Mouse (Mus musculus) left cerebral cortex, postnatal 4 days (tissue): ENCODE data around the gene Gtf3c3. TPM values are rescaled to one million over a fixed set of nuclear protein-coding genes. Genes with fewer than 3 reads are reported as not detected.
A peak's percentile ranks its signal among the peaks of the same experiment; 100 is the strongest.

ENCODE experiments used
- DNase-seq: peaks from one replicate; pipeline ENCODE4 v3.0.0-alpha.2; 2022
- intact Hi-C: fragments of 180-260 bp; cut with DNase I; formaldehyde crosslinking; loops from one replicate; pipeline ENCODE4 v1.15.1; 2025
- total RNA-seq, 2 experiments: library from RNA; stranded (reverse); gene quantifications; 2 replicates each; pipeline ENCODE4 v1.2.3; 2021

The Gtf3c3 gene
- 10 to 100 TPM; 30.2 to 35.2 TPM for total RNA-seq

GRCm38 (mm10) chr1:54438340-54439079 lies at the start of gene Gtf3c3:
Gtf3c3 (minus strand) TSS chr1:54438971.
- DNase-seq: peak; percentile 76

DNA sequence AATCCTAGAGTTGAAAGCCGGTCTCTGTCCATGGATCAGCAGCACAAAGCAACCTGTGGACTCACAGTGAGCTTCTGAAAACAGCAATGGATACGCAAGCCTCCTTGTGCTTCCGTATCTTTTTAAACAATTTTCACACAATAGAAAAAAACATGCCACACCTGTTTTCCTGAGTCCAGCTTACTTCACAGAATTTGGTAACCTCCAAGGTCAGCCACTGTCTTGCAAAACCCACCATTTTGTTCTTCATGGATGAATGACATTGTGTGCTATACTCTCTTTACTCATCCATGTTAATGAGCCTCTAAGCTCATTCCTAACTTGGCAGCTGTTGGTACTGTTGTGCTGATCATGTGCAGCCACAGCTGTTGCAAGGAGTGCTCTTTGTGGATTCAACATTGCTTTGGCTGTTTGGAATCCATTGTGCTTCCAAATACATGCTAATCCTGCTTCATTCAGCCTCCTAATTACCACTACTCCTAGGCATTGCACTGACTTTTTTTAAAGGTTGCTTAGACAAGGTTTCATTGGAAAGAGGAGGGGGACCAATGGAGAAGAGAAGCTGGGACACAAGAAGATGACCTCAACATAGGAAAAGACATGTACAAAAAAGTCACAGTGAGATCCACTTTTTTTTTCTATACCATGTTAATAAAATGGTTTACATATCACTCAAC lies 46.1 kb upstream of the Gtf3c3 start:
- intact Hi-C loops: no loop called here
- no peak for DNase-seq

More at GRCm38 (mm10) chr1:54438340-54439079, at the start of gene Gtf3c3:
- intact Hi-C loops: loop anchor here (10.0 kb wide), 1 partner anchor 546 kb away; no protein-coding TSS in a partner anchor

DNA sequence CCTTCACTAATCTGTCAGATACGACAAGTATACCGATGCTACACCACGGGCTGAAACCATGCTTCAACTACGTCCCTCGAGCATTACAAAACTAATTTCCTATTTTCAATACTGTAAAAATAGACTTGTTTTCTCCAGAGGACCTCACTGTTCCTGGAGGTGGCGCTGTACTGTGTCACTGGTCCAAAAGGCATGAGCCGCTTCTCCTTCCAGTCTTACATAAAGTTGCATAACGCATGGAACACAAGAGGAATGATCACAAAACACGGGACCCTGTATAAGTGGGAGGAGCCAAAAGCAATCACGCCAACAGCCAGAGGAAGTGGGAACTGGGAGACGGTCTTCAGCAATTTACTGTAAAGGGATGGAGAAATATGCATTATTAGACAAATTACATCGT lies 41.7 kb upstream of the Gtf3c3 start:
- intact Hi-C loops: no loop called here
- DNase-seq: no peak

GRCm38 (mm10) chr1:54468662-54469061 lies 29.9 kb upstream of the Gtf3c3 start:
- DNase-seq: no peak
- intact Hi-C loops: no loop called here

- intact Hi-C loops: no loop called here
- DNase-seq: no peak
These were observed 28.6 kb upstream of the Gtf3c3 start for GRCm38 (mm10) chr1:54467366-54467765.

- DNase-seq: no peak
- intact Hi-C loops: no loop called here
These were observed 13.3 kb upstream of the Gtf3c3 start for GRCm38 (mm10) chr1:54452116-54452515.

DNA sequence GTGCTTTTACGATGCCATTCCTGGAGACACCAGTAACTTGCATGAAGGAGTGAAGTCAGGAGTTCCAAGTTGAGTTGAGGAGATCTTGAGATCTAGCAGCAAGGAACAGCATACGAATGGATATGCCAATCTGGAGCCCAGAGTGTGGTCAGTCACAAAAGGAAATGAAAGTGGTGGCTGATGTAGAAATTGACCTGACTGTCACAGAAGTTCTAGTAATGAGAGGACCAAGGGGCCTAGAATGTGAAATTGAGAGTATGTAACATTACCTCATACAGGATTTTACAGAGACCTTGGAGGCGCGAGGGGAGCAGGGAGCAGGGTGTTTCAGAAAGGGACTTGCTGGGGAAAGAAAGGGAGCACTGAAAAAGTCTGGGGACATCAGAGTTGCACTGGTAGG lies 10.1 kb upstream of the Gtf3c3 start:
- no peak for DNase-seq
- intact Hi-C loops: no loop called here

GRCm38 (mm10) chr1:54443641-54444040 lies 4.9 kb upstream of the Gtf3c3 start:
- DNase-seq: no peak
- intact Hi-C loops: no loop called here

- intact Hi-C loops: loop anchor here (10.0 kb wide), 1 partner anchor 546 kb away; no protein-coding TSS in a partner anchor
These were observed 307 bp upstream of the Gtf3c3 start for GRCm38 (mm10) chr1:54439080-54439476.

DNA sequence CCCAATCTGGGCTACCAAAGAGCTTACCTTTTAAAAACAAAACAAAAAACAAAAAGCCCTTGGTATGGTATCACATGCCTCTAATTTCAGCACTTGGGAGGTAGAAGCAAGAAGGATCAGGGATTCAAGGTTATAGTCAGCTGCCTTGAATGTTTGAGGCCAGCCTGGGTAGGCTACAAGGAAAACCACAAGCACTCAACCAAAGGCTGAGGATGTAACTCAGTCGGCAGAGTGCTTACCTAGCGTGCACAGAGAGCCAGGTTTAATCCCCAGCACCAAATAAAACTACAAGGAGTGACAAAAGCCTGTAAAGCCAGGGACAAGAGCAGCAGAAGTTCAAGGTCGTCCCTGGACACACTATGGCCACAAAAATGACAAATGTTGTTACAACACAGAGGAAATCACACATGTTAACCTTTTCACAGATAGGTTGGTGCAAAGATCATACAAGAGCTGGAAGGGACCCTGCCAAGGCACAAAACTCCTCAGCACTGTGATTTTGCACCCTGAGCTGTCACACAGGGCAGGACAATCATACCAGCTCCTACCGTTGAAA lies 16.5 kb downstream of the Gtf3c3 start:
- DNase-seq: no peak
- intact Hi-C loops: loop anchor here (10.0 kb wide), 1 partner anchor 83 kb away; no protein-coding TSS in a partner anchor

More at GRCm38 (mm10) chr1:54439080-54439476, 307 bp upstream of the Gtf3c3 start:
- no peak for DNase-seq

GRCm38 (mm10) chr1:54421670-54422069 lies 17.1 kb downstream of the Gtf3c3 start:
- no peak for DNase-seq
- intact Hi-C loops: loop anchor here (10.0 kb wide), 1 partner anchor 83 kb away; no protein-coding TSS in a partner anchor

DNA sequence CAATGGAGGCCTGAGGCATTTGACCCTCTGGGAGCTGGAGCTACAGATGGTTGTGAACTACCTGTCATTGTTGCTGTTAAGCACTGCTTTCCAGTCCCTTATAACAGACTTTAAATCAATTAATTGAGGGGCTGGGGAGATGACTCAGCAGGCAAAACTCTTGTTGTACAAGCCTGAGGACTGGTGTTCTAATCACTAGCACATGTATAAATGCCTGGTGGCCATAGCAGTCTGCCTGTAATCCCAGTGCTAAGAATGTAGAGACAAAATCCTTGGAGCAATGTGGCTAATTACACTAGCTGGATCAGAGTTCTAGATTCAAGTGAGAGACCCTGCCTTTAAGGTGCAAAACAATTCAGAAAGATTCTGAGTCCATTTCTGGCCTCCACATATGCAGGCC lies 36.0 kb downstream of the Gtf3c3 start:
- intact Hi-C loops: no loop called here
- no peak for DNase-seq

- intact Hi-C loops: loop anchor here (5.0 kb wide), 1 partner anchor 677 kb away; the partner anchor contains the start of gene Dnah7a
These were observed 54.5 kb downstream of the Gtf3c3 start for GRCm38 (mm10) chr1:54384221-54384620.

GRCm38 (mm10) chr1:54380978-54381914 lies 57.5 kb downstream of the Gtf3c3 start:
- peak; percentile 72 for DNase-seq

More at GRCm38 (mm10) chr1:54384221-54384620, 54.5 kb downstream of the Gtf3c3 start:
- DNase-seq: no peak

DNA sequence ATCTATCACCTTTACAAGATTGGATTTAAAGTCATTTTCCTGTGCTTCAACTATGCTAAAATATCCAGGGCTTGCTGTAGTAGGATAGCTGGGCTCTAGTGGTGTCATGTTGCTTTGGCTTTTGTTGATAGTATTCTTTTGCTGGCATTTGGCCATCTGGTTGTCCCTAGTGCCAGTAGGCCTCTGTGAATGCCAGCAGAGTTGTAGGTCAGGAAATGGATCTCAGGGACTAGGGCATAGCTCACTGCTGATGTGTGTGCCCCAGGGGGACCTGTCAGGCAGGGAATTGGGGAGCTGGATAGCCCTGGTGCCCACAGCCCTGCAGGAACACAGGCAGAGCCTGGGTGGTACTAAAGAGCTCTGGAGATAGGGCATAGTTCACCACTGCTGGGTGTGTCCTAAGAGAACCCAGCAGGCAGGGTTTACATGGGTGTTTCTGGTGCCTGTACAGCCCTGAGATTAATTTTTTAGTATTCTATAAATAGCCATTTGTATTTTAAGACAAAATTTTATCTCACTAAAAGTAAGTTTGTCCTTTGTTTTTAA lies 61.2 kb downstream of the Gtf3c3 start:
- no peak for DNase-seq
- intact Hi-C loops: loop anchor here (10.0 kb wide), 1 partner anchor 463 kb away; no protein-coding TSS in a partner anchor

More at GRCm38 (mm10) chr1:54380978-54381914, 57.5 kb downstream of the Gtf3c3 start:
- intact Hi-C loops: loop anchor here (5.0 kb wide), 1 partner anchor 674 kb away; the partner anchor contains the start of gene Dnah7a

DNA sequence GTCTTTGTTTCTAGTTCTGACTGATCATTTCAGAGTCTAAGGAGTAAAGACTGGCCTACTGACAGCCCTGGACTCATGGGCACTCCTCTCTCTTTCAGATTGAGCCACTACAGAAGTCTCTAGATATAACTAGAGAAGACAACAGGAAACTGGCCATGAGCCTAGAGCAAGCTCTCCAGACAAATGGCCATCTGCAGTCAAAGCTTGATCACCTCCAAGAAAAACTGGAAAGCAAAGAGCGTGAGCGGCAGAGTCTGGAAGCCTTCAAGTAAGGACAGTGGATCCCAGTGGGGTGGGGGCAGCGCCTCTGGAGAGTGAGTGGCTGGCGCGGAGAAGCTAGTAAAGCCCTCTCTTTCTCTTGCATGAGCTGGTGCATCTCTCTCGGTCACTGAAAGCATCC lies 82.2 kb downstream of the Gtf3c3 start:
- intact Hi-C loops: no loop called here
- DNase-seq: peak; percentile 7

GRCm38 (mm10) chr1:54355485-54355884 lies 83.3 kb downstream of the Gtf3c3 start:
- DNase-seq: no peak
- intact Hi-C loops: no loop called here

DNA sequence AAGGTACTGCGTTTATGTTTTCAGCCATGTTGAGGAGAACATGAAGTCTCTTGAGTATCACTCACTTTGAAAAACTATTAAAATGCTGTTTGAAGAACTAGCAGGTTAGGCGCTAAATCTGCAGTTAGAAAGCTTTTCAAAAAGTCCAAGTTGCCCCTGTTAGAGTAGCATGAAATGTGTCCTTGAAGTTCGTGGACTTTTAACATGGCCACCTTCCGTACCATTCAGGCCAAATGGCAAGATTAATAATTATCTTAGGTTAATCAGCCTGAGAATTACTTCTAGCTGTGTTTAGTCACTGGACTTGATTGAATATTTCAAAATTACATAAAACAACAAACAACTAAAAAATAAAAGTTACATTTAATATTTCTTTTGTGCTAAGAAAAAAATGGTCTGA lies 84.0 kb downstream of the Gtf3c3 start:
- intact Hi-C loops: no loop called here
- no peak for DNase-seq
